Mouse (Mus musculus): Measurements from ENCODE around the gene Scamp2. TPM values are rescaled to one million over a fixed set of nuclear protein-coding genes. Genes with fewer than 3 reads are reported as not detected.

The Scamp2 gene
- polyA plus RNA-seq, 1 experiment = 79.2 TPM

DNA sequence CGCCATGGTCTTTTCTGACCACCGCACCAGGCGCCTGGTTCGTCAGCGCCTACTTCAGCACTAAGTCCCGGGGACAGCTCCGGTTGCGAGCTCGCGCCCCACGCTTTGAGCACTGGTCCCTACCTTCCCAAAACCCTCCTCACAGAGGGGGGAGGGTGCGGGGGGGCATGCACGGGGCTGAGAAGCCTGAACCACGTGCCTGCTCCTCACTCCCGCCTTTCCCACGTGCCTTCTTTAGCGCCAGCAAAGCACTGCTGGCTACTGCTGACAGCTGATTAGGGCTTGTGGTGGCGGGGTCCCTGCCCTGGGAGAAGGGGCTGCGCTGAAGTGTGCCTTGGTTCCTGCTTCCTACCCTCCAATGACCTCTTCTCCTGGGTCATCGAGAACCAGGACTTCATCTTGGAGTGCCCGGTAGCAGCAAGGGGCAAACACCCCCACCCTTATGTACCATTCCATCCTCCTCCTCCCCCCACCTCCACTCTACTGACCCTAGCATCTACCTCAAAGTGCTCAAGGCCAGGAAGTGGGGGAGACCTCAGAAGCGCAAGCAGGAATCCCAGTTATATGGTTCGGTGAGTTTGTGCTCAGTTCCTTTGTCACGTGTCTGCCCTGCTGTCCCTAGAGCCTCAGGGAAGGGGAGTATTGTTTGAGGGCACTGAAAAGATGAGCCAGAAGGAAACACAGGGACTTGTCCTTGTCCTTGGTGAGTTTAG lies 45.6 kb downstream of the Scamp2 start, which contains the start of gene Cplx3:
Gene Cplx3, minus strand, starts transcription at position 143 of the 713 bp plus-strand sequence.
- WGBS = 6% methylated on average over 24 of the region's 24 CpGs
- H3K4me3 ChIP-seq (ENCODE audit: extremely low read depth, insufficient read depth, insufficient read length) = no peak within 1 kb of the TSS
- no peak within 1 kb of the TSS for H3K27ac ChIP-seq (ENCODE audit: insufficient read depth, low read length)
- no peak for TF ChIP-seq CTCF (IDR thresholded peaks at IDR 0.05; ENCODE audit: extremely low read depth, insufficient read depth, insufficient read length, insufficient replicate concordance)
- TF ChIP-seq POLR2A (IDR thresholded peaks at IDR 0.05; ENCODE audit: low read depth, low read length) = no peak
- no peak for DNase-seq (ENCODE audit: low read depth in 1 of 2, low spot score in 2 of 2)
- H3K36me3 ChIP-seq (ENCODE audit: control insufficient read depth, insufficient read depth, low read length) = no peaks in the 10 kb centered on the region
- H3K4me1 ChIP-seq (ENCODE audit: control insufficient read depth, insufficient read depth, insufficient read length) = peaks cover 3% of the 10 kb centered on the region; the same call in 1 of the 2 replicates
- H3K27me3 ChIP-seq (ENCODE audit: control insufficient read depth, insufficient read depth, low read length) = peaks cover 3% of the 10 kb centered on the region

DNA sequence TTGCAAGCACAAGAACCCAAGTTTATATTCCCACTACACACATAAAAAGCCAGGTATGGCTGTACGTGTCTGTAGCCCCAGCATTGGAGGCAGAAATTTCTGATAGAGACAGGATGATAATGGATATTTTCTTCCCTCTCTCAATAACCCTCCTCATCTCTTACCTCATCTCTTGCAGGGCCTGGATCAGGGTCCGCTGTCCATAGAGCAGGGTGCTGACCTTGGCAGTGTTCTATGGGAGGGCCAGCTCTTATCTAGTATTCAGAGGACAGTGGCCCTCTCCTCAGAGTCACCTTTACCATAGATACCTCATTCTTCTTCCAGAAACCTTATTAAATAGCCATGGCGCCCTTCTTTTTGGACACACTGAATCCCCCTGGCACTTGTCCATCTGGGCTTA lies 49.1 kb downstream of the Scamp2 start:
- TF ChIP-seq CTCF (IDR thresholded peaks at IDR 0.05; ENCODE audit: extremely low read depth, insufficient read depth, insufficient read length, insufficient replicate concordance) (no peak), POLR2A (IDR thresholded peaks at IDR 0.05; ENCODE audit: low read depth, low read length) (no peak)
- H3K4me3 ChIP-seq (ENCODE audit: extremely low read depth, insufficient read depth, insufficient read length) = no peak overlapping the region
- 62% methylated on average over 3 of the region's 3 CpGs for WGBS
- no peak for DNase-seq (ENCODE audit: low read depth in 1 of 2, low spot score in 2 of 2)
- H3K4me1 ChIP-seq (ENCODE audit: control insufficient read depth, insufficient read depth, insufficient read length) = peaks cover 3% of the 10 kb centered on the region; the same call in 1 of the 2 replicates
- no peak overlapping the region for H3K27ac ChIP-seq (ENCODE audit: insufficient read depth, low read length)
- no peaks in the 10 kb centered on the region for H3K36me3 ChIP-seq (ENCODE audit: control insufficient read depth, insufficient read depth, low read length)
- H3K27me3 ChIP-seq (ENCODE audit: control insufficient read depth, insufficient read depth, low read length) = peaks cover 3% of the 10 kb centered on the region

DNA sequence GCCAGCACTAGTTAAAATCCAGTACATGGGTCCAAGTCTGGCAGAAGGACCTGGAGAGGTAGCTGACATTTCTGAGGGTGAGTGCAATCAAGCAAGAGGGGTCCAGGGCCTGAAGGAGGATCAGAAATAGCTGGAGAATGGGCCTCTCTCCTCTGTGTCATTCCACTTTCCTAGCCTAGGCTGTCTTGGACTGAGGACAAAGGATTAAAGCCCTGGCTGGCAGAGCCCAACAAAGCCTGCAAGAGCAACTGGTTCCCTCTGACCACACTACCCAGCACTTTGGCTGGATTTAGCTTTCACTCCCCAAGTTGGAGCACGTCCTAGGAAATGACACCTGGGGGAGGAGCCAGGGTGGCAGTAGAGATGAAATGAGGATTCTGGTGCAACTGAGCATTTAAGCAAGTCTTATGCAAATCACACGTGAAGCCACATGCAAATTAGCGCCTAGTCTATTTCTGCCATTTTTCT lies 49.6 kb downstream of the Scamp2 start:
- Histone ChIP-seq H3K4me3 (ENCODE audit: extremely low read depth, insufficient read depth, insufficient read length) (no peak overlapping the region), H3K36me3 (ENCODE audit: control insufficient read depth, insufficient read depth, low read length) (no peaks in the 10 kb centered on the region), H3K4me1 (ENCODE audit: control insufficient read depth, insufficient read depth, insufficient read length) (peaks cover 3% of the 10 kb centered on the region; the same call in 1 of the 2 replicates), H3K27ac (ENCODE audit: insufficient read depth, low read length) (no peak overlapping the region), H3K27me3 (ENCODE audit: control insufficient read depth, insufficient read depth, low read length) (peaks cover 3% of the 10 kb centered on the region)
- TF ChIP-seq CTCF (IDR thresholded peaks at IDR 0.05; ENCODE audit: extremely low read depth, insufficient read depth, insufficient read length, insufficient replicate concordance) = no peak
- no peak for TF ChIP-seq POLR2A (IDR thresholded peaks at IDR 0.05; ENCODE audit: low read depth, low read length)
- 53% methylated on average over 3 of the region's 3 CpGs for WGBS
- DNase-seq (ENCODE audit: low read depth in 1 of 2, low spot score in 2 of 2) = no peak

DNA sequence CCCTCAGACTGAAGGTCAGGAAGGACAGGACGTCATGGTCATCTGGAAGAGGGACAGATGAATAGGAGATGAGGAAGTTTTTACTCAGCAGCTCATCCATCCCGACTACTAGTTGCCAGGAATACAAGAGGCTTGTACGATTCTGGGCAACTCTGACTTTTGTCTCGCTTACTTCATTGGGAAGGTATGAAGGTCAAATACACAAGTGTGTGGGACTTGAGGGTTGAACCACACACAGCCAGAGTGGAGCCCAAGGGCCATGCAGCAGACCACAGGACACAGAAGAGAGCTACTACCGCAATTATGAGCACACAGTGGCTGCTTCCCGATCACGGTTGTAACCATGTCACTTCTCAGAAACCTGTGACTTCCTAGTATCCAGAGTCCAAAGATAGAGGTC lies 51.8 kb downstream of the Scamp2 start:
- H3K36me3 ChIP-seq (ENCODE audit: control insufficient read depth, insufficient read depth, low read length) = no peaks in the 10 kb centered on the region
- 76% methylated on average over 7 of the region's 7 CpGs for WGBS
- no peak for TF ChIP-seq CTCF (IDR thresholded peaks at IDR 0.05; ENCODE audit: extremely low read depth, insufficient read depth, insufficient read length, insufficient replicate concordance)
- no peak overlapping the region for H3K4me3 ChIP-seq (ENCODE audit: extremely low read depth, insufficient read depth, insufficient read length)
- DNase-seq (ENCODE audit: low read depth in 1 of 2, low spot score in 2 of 2) = no peak
- H3K27ac ChIP-seq (ENCODE audit: insufficient read depth, low read length) = no peak overlapping the region
- H3K4me1 ChIP-seq (ENCODE audit: control insufficient read depth, insufficient read depth, insufficient read length) = no peaks in the 10 kb centered on the region
- H3K27me3 ChIP-seq (ENCODE audit: control insufficient read depth, insufficient read depth, low read length) = no peaks in the 10 kb centered on the region

DNA sequence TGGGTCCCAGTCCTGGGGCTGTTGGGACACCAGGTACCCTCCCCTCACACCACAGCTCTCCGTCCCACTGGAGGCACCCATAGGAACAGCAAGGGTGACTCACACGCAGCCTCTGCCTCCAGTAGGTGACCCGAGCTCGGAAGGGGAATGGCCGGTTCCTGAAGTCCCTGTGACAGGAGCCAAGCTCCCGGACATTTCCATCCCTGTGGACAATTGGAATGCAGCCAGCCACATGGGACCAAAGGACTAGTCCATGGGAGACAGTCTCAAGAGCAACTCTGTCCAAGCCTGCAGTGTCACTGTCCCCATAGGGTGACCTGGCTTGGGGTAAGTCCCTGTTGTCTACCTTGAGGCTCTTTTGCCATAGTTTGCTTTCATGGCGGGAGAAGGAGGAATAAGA lies 53.2 kb downstream of the Scamp2 start:
- H3K4me1 ChIP-seq (ENCODE audit: control insufficient read depth, insufficient read depth, insufficient read length) = no peaks in the 10 kb centered on the region
- H3K4me3 ChIP-seq (ENCODE audit: extremely low read depth, insufficient read depth, insufficient read length) = no peak overlapping the region
- WGBS = 85% methylated on average over 7 of the region's 7 CpGs
- no peaks in the 10 kb centered on the region for H3K27me3 ChIP-seq (ENCODE audit: control insufficient read depth, insufficient read depth, low read length)
- TF ChIP-seq CTCF (IDR thresholded peaks at IDR 0.05; ENCODE audit: extremely low read depth, insufficient read depth, insufficient read length, insufficient replicate concordance) = no peak
- TF ChIP-seq POLR2A (IDR thresholded peaks at IDR 0.05; ENCODE audit: low read depth, low read length) = no peak
- no peak overlapping the region for H3K27ac ChIP-seq (ENCODE audit: insufficient read depth, low read length)
- DNase-seq (ENCODE audit: low read depth in 1 of 2, low spot score in 2 of 2) = no peak
- H3K36me3 ChIP-seq (ENCODE audit: control insufficient read depth, insufficient read depth, low read length) = no peaks in the 10 kb centered on the region

DNA sequence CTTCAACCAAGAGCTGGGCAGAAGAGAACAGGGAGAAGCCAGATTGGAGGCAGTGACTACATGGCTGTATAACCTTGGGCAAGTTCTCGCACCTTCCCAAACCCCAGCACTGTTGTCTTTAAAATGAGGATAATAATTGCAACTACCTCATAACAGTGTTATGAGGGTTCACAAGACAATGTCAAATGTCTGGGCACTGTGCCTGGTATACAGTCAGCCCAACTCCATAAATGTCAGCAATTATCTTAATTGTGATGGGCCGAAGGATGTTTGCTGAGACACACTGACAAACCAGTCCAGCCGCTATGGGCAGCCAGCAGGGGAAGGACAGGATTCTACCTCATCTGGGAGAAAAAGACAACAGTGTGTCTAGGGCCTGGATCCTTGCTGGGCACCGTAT lies 54.0 kb downstream of the Scamp2 start:
- TF ChIP-seq CTCF (IDR thresholded peaks at IDR 0.05; ENCODE audit: extremely low read depth, insufficient read depth, insufficient read length, insufficient replicate concordance) (no peak), POLR2A (IDR thresholded peaks at IDR 0.05; ENCODE audit: low read depth, low read length) (no peak)
- Histone ChIP-seq H3K27me3 (ENCODE audit: control insufficient read depth, insufficient read depth, low read length) (no peaks in the 10 kb centered on the region), H3K27ac (ENCODE audit: insufficient read depth, low read length) (no peak overlapping the region), H3K4me1 (ENCODE audit: control insufficient read depth, insufficient read depth, insufficient read length) (no peaks in the 10 kb centered on the region), H3K36me3 (ENCODE audit: control insufficient read depth, insufficient read depth, low read length) (no peaks in the 10 kb centered on the region), H3K4me3 (ENCODE audit: extremely low read depth, insufficient read depth, insufficient read length) (no peak overlapping the region)
- 91% methylated on average over 4 of the region's 4 CpGs for WGBS
- DNase-seq (ENCODE audit: low read depth in 1 of 2, low spot score in 2 of 2) = no peak

DNA sequence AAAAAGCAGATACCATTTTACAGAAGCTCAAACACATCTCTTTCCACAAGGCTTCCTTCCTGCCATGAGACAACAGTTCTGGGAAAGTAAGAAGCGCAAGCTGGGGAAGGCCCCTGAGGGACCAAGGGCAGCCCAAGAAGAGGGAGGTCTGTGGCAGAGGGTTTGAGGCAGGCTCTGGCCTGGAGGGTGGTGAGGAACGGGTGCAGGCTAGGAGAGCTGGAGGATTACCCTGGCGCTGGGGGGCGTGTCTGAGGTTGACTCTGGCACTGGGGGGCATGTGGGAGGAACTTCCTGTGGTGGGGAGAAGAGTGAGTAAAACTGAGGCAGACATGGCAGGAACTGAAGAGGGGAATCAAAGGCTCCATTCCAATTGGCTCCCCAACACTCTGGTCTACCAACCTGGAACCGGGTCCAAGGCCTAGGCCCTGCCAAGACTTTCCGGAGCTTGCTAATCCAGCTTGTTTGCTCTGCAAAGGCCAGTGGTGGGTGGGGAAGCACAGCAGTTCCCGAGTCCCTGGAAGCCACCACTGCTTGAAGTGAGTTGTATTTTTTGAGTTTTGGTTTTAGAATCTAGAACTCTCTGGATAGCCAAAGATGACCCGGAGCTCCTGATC lies 56.9 kb downstream of the Scamp2 start:
- H3K4me1 ChIP-seq (ENCODE audit: control insufficient read depth, insufficient read depth, insufficient read length) = peaks cover 4% of the 10 kb centered on the region; the same call in 1 of the 2 replicates
- WGBS = 44% methylated on average over 8 of the region's 8 CpGs
- no peaks in the 10 kb centered on the region for H3K36me3 ChIP-seq (ENCODE audit: control insufficient read depth, insufficient read depth, low read length)
- no peak for DNase-seq (ENCODE audit: low read depth in 1 of 2, low spot score in 2 of 2)
- H3K4me3 ChIP-seq (ENCODE audit: extremely low read depth, insufficient read depth, insufficient read length) = no peak overlapping the region
- TF ChIP-seq POLR2A (IDR thresholded peaks at IDR 0.05; ENCODE audit: low read depth, low read length) (no peak), CTCF (IDR thresholded peaks at IDR 0.05; ENCODE audit: extremely low read depth, insufficient read depth, insufficient read length, insufficient replicate concordance) (no peak)
- H3K27ac ChIP-seq (ENCODE audit: insufficient read depth, low read length) = no peak overlapping the region
- H3K27me3 ChIP-seq (ENCODE audit: control insufficient read depth, insufficient read depth, low read length) = no peaks in the 10 kb centered on the region

Measured in spleen, adult 2 months (tissue).